Mouse (Mus musculus) macrophage (primary cell): ENCODE measurements around the gene Bcat2. TPM values are rescaled to one million over a fixed set of nuclear protein-coding genes. Genes with fewer than 3 reads are reported as not detected.

Experiments
- H3K27ac ChIP-seq: fragments of 350-480 bp; formaldehyde crosslinking; 2 replicates; pipeline ENCODE4 v1.9.0; 2021
- H3K36me3 ChIP-seq: fragments of 350-480 bp; formaldehyde crosslinking; 2 replicates; pipeline ENCODE4 v1.9.0; 2021; ENCODE audit errors: inconsistent target
- H3K4me3 ChIP-seq: fragments of 350-480 bp; formaldehyde crosslinking; 2 replicates; pipeline ENCODE4 v1.9.0; 2021; ENCODE audit errors: inconsistent target
- H3K79me2 ChIP-seq: fragments of 350-480 bp; formaldehyde crosslinking; 2 replicates; pipeline ENCODE4 v1.9.0; 2021; ENCODE audit errors: inconsistent target
- WGBS: methylation state at CpG from one replicate; pipeline ENCODE4 v1.1.7; 2026; ENCODE audit warnings: inconsistent platforms; ENCODE audit not compliant: missing documents; 5-methylcytosine and 5-hydroxymethylcytosine counted together
- polyA plus RNA-seq: library from polyadenylated mRNA; stranded (reverse); fragments of 250-400 nt; gene quantifications from 3 replicates; pipeline ENCODE4 v1.2.4, GENCODE M21; 2018; ENCODE audit warnings: inconsistent platforms

Gene Bcat2
- polyA plus RNA-seq, 1 experiment from 2014 or later = 31.4 TPM

DNA sequence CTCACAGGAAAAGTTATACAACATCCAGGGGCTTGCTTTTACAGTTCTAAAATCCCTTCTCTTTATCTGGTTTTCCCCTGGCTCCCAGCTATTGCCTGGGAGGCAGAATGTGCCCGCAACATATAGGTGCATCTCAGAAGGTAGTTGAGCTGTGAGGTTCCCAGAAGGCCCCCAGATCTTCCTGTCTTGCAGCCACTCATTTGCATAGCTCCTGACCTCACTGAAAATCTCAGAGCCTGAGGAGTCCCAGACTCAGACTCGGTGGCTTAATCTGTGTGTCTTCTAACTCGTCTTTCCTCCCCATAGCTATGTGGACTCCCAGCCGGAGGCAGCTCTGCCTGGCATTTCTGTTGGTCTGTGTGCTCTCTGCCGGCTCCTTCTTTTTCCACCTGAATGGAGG is 48.4 kb downstream of the Bcat2 start:
- Histone ChIP-seq H3K79me2 (no peaks in the 10 kb centered on the region), H3K4me3 (no peak overlapping the region), H3K36me3 (no peaks in the 10 kb centered on the region), H3K27ac (no peak overlapping the region)
- WGBS = 86% methylated on average over 5 of the region's 5 CpGs

DNA sequence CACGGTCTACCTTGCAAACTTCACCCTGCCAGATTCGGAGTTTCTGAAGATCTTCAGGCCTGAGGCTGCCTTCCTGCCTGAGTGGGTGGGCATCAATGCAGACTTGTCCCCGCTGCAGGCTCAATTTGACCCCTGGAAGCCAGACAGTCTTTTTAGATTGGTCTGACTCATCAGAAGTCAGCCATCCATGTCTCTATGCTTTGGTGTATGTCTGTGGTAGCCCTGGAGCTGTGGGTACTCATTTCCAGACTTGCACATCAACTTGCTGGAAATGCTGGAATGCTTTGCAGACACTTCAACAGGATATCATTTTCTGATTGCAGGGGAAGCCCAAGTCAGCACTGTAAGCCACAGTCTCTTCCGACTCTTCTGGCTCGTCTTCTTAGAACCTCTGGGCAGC is 49.6 kb downstream of the Bcat2 start:
- no peaks in the 10 kb centered on the region for H3K36me3 ChIP-seq
- WGBS = 94% methylated on average over 5 of the region's 5 CpGs
- no peak overlapping the region for H3K27ac ChIP-seq
- H3K4me3 ChIP-seq = no peak overlapping the region
- no peaks in the 10 kb centered on the region for H3K79me2 ChIP-seq

DNA sequence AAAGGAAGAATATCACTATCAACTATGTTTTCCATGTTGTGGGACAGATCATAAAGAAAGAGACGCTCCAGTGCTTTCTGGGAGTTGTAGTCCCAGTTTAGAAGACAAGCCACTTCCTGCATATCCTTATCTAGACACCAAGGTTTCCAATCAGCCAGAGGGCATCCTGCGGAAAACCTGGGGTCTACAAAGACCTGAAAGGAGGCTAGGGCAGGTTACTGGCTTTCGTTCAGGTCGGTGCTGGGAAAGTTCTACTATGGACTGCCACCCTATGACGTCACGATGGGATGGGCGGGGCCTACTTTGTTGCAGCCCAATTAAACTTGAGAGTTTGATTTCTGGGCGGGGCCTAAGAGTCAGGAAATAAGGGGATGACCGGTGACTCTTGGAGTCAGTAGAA is 51.5 kb downstream of the Bcat2 start, which contains the start of gene Izumo1:
TSS of gene Izumo1 (plus strand) at position 369 of the 400 bp plus-strand sequence.
- 48% methylated on average over 9 of the region's 9 CpGs for WGBS
- H3K36me3 ChIP-seq = no peaks in the 10 kb centered on the region
- no peak within 1 kb of the TSS for H3K4me3 ChIP-seq
- H3K27ac ChIP-seq = no peak within 1 kb of the TSS
- H3K79me2 ChIP-seq = no peaks in the 10 kb centered on the region

DNA sequence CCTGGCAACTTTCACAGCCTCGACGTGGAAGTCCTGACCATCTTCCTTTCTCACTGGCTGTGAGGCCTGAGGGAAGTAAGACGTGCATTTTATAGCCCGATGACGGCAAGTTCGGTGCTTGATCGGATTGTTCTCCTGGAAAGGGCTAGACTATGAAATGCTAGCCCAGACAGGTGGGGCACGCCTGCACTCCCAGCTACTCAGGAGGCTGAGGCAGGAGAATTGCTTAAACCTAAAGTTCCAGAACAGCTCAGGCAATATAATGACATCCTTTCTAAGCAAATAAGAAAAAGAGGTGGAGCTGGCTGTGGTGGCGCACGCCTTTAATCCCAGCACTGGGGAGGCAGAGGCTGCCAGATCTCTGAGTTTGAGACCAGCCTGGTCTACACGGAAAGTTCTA is 53.6 kb downstream of the Bcat2 start:
- Histone ChIP-seq H3K4me3 (no peak overlapping the region), H3K79me2 (no peaks in the 10 kb centered on the region), H3K27ac (no peak overlapping the region), H3K36me3 (no peaks in the 10 kb centered on the region)
- WGBS = 94% methylated on average over 11 of the region's 11 CpGs

DNA sequence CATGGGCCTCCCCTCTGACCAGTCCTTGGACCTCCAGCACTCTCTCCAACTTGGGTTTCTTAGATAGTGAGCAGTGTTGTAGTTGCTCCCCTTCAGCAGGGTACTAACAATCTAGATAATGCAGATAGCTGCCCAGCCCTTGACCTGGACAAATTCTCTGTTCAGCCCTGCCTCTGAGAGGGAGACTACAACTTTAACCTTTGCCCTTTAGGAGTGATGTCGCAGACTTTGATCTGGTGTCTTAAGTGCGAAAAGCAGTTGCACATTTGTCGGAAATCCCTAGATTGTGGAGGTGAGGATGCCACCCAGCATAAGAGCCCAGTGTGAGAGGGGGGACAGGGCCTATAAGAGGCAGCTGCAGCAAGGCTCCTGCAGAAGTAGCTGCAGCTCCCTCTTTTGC is 54.8 kb downstream of the Bcat2 start:
- H3K4me3 ChIP-seq = no peak overlapping the region
- no peak overlapping the region for H3K27ac ChIP-seq
- no peaks in the 10 kb centered on the region for H3K36me3 ChIP-seq
- no peaks in the 10 kb centered on the region for H3K79me2 ChIP-seq
- 97% methylated on average over 3 of the region's 3 CpGs for WGBS

DNA sequence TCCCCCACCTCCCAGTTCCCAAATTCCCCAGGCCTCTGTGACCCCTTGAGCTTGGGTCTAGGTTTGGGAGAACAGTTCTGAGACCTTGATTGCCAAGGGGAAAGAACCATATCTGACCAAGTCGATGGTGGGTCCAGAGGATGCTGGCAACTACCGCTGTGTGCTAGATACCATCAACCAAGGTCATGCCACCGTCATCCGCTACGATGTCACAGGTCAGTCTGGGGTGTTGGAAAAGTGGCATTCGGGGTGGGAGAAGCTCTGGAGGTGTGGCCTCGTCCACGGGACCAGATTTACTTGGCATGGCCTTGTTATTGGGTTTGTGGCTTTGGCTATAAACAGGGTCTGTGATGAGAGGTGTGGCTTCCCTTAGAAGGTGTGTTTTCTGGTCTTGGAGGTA is 55.5 kb downstream of the Bcat2 start:
- 84% methylated on average over 8 of the region's 8 CpGs for WGBS
- Histone ChIP-seq H3K27ac (no peak overlapping the region), H3K4me3 (no peak overlapping the region), H3K36me3 (no peaks in the 10 kb centered on the region), H3K79me2 (no peaks in the 10 kb centered on the region)

DNA sequence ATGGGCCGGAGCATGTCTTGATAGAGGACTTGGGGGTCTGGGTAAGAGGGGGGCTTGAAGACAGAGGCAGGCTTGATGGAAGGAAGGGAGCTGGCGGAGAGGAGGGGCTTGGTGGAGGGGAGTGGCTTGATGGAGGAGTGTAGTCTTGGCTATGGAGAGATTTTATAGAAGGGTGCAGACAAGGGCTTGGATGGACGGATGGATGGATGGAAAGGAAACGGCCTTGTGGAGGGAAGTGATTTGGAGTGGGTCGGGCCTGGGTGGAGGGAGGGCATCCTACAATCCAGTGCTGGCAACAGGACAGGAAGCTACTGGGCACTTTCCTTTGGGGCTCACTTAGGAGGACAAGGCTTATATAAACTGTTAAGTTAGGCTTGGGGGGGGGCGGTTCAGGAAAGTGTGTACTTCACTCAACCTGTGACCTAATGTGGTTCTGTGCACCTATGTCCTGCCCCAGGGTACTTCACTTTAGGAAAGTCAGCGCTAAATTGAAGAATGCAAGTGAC is 56.7 kb downstream of the Bcat2 start:
- no peak overlapping the region for H3K4me3 ChIP-seq
- H3K27ac ChIP-seq = no peak overlapping the region
- 99% methylated on average over 6 of the region's 7 CpGs for WGBS

DNA sequence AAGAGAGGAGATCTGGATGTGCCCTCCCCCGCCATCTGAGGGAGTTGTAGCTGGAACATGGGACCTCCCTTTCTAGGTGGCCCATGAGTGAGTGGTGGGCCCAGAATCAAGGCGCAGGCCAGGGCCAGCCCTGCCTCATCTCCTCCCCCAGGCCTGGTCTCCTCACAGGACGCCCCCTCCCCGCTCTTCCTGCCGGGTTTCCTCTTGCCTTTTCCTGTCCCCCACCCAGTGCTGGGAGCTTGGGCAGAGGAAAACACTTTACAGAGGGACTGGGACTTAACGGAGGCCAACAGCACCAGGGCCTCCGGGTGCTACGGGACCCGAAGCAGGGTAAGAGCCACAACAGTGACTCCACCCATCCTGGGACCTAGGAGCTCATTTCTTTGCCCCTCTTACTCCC is 57.3 kb downstream of the Bcat2 start, which contains the start of gene Rasip1:
TSS of gene Rasip1 (plus strand) at position 228 of the 400 bp plus-strand sequence.
- WGBS = 64% methylated on average over 9 of the region's 9 CpGs
- H3K36me3 ChIP-seq = no peaks in the 10 kb centered on the region
- H3K79me2 ChIP-seq = no peaks in the 10 kb centered on the region
- H3K27ac ChIP-seq = no peak within 1 kb of the TSS
- no peak within 1 kb of the TSS for H3K4me3 ChIP-seq

More for the DNA sequence above, 56.7 kb downstream of the Bcat2 start:
- Histone ChIP-seq H3K36me3 (no peaks in the 10 kb centered on the region), H3K79me2 (no peaks in the 10 kb centered on the region)

DNA sequence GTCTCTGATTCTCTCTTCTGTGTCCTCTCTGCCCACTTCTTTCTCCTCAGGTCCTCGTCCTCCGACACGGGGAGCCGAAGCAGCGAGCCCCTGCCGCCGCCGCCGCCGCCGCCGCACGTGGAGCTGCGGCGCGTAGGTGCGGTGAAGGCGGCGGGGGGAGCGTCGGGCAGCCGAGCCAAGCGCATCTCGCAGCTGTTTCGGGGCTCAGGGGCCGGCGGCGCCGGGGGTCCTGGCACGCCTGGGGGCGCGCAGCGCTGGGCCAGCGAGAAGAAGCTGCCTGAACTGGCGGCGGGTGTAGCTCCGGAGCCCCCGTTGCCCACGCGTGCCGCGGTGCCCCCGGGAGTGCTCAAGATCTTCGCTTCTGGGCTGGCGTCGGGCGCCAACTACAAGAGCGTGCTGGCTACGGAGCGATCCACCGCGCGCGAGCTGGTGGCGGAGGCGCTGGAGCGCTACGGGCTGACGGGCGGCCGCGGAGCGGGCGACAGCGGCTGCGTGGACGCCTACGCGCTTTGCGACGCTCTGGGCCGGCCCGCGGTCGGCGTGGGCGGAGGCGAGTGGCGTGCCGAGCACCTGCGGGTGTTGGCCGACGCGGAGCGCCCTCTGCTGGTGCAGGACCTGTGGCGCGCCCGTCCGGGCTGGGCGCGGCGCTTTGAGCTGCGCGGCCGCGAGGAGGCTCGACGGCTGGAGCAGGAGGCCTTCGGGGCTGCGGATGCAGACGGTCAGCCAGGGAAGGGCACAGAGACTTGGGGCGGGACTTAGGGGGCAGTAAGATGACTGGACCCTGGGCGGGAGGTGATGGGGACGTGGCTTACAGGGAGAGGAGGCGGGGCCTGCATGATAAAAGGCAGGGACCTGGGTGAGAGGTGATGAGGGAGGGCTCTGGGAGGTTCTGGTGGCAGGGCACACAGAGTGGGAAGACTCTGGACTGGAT is 58.7 kb downstream of the Bcat2 start:
- H3K27ac ChIP-seq = no peak overlapping the region
- no peak overlapping the region for H3K4me3 ChIP-seq
- H3K79me2 ChIP-seq = no peaks in the 10 kb centered on the region
- WGBS = 2% methylated on average over 95 of the region's 105 CpGs
- H3K36me3 ChIP-seq = no peaks in the 10 kb centered on the region

DNA sequence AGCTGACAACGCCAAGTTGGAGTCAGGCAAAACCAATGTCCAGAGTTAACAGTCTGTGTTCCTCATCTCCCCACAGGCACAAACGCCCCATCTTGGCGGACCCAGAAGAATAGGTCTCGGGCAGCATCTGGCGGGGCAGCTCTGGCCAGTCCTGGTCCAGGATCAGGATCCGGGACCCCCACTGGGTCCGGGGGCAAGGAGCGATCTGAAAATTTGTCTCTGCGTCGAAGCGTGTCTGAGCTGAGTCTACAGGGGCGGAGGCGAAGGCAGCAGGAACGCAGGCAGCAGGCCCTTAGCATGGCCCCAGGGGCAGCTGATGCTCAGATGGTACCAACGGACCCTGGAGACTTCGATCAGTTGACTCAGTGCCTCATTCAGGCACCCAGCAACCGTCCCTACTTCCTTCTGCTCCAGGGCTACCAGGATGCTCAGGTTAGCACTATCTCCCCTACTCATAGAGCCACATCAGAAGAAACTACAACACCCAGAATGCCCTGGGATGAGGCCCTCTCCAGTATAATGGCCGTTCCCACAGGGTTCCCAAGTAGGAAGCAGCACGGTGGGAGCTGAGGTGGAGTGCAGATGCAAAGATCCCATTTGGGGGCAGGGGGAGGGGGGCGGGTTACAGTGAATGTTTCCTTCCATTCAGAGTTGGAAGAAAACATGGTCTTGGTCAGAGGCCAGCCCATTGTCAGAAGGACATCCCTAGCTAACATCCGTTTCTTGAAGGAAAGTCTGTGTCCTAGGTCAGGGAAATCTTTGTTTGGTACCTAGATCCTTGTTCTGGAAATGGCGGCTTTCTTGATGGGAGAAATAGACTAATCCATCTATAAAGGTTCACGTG is 60.3 kb downstream of the Bcat2 start:
- Histone ChIP-seq H3K79me2 (no peaks in the 10 kb centered on the region), H3K4me3 (no peak overlapping the region)
- 95% methylated on average over 20 of the region's 23 CpGs for WGBS

DNA sequence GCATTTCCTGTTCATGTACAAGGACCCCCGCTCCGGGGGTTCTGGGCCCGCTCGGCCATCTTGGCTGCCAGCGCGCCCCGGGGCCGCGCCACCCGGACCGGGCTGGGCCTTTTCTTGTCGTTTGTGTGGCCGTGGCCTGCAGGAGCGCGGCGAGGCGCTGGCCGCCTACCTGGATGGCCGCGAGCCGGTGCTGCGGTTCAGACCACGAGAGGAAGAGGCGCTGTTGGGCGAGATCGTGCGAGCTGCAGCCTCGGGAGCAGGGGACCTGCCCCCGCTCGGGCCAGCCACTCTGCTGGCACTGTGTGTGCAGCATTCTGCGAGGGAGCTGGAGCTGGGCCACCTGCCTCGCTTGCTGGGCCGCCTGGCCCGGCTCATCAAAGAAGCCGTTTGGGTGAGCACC is 62.5 kb downstream of the Bcat2 start:
- H3K4me3 ChIP-seq = no peak overlapping the region
- H3K79me2 ChIP-seq = no peaks in the 10 kb centered on the region
- no peak overlapping the region for H3K27ac ChIP-seq
- no peaks in the 10 kb centered on the region for H3K36me3 ChIP-seq
- 74% methylated on average over 35 of the region's 35 CpGs for WGBS

More for the DNA sequence above, 60.3 kb downstream of the Bcat2 start:
- Histone ChIP-seq H3K27ac (no peak overlapping the region), H3K36me3 (no peaks in the 10 kb centered on the region)

DNA sequence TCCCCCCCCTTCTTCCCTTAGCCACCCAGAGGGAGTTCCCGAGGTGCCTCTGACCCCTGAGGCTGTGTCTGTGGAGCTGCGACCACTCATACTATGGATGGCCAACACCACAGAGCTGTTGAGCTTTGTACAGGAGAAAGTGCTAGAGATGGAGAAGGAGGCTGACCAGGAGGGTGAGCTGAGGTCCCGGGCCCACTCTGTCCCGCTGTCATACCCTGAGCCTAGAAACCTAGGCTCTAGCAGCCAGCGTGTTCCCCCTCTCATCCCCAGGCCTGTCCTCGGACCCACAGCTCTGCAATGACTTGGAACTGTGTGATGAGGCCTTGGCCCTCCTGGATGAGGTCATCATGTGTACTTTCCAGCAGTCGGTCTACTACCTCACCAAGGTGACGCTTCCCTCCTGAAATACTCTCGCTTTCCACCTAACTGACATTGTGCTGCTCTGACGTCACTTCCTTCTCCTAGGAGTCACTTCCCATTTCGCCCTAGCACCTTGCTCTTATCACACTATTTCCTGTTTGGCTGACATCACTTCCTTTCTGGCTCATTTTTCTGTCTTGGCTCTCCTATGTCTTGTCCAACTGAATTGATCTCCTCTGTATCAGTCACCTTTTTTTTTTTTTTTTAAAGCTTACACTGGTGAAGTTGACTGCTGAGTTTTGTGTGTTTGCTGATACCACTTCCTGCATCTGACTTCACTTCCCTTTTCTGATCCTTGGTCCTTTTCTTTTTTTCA is 65.2 kb downstream of the Bcat2 start:
- WGBS = 48% methylated on average over 11 of the region's 11 CpGs
- Histone ChIP-seq H3K36me3 (no peaks in the 10 kb centered on the region), H3K4me3 (no peak overlapping the region), H3K27ac (peak overlapping the region; percentile 49), H3K79me2 (no peaks in the 10 kb centered on the region)

DNA sequence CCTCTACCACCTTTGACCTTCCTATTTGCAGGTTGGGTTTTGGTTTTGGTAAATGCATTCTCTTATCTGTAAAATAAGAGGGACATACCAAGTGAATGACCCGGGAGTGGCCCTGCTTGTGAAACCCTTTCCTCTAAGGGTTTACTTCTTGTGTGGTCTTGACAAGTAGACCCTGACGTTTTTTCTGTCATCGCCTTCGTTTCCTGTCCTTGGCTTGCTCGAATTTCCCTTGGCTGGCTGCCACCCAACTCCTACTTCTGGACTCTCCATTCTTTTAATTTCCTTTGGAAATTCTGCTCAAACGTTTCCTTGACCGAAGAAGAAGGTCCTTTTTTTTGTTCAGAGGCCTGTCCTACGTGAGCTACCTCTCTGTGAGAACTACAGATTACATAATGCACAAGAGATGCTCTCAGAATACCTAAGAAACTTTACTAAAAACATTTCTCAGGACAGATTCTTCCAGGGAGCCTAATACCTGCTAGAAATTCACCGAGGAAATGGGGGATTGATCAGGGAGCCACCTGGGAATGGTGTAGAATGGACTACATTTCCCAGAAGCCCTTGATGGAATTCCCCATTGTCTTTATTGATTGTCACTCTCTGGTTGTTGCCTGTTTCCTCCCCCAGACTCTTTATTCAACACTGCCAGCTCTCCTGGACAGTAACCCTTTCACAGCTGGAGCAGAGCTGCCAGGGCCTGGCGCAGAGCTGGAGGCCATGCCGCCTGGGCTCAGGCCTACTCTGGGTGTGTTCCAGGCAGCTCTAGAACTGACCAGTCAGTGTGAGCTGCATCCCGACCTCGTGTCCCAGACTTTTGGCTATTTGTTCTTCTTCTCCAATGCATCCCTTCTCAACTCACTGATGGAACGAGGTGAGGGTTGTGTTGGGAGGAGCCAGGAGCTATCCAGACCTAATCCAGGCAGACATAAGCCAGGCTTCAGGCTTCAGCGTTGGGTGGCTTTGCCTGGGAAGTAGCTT is 66.0 kb downstream of the Bcat2 start:
- 62% methylated on average over 15 of the region's 15 CpGs for WGBS
- Histone ChIP-seq H3K27ac (peak overlapping the region; percentile 49), H3K36me3 (no peaks in the 10 kb centered on the region)

More for the DNA sequence above, 66.0 kb downstream of the Bcat2 start:
- Histone ChIP-seq H3K79me2 (no peaks in the 10 kb centered on the region), H3K4me3 (no peak overlapping the region)
